Mouse (Mus musculus) ovary, postnatal 14 days (tissue): ENCODE measurements around the gene Nkiras1.
A peak's percentile ranks its signal among the peaks of the same experiment; 100 is the strongest.

Experiments
- DNase-seq: peaks from one replicate; pipeline ENCODE4 v3.0.0; 2022; ENCODE audit warnings: low spot score

The Nkiras1 gene

GRCm38 (mm10) chr14:18274526-18274925, 3.6 kb downstream of the Nkiras1 start:
- DNase-seq, result no peak

DNA sequence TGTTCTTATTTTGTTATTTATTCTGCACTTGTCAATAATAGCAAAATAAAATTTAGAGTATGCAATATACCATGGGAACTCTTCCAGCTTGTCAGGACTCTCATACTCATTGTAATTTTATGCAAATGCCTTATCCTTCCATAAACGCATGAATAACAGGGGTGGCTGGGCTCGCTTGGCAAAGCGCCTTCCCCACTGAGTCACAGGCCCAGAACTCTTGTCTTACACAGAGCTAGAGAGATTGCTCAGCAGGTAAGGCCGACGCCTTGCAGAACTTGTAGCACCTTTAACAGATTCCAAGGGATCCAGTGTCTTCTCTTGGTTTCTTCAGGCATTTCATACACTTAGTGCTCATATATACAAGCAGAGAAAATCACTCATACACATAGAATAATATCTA, 9.4 kb downstream of the Nkiras1 start:
- no peak for DNase-seq

DNA sequence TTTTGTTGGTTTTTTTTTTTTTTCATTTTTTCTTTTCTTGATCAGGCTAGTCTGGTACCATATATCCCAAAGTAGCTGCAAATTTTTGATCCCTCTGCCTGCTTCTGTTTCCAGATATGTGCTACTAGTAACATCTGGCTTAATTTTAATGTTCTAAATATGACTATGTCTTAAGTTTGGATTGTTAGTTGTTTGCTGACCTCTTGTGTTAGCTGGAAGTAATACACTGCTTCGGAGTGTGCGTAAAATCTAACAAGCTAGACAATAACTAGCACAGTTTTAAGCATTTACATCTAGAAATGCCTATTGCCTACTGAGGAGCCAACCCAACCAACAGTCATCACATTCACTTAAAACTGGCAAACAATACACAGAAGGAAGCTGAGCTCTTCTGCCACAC, 13.6 kb downstream of the Nkiras1 start:
- no peak for DNase-seq

DNA sequence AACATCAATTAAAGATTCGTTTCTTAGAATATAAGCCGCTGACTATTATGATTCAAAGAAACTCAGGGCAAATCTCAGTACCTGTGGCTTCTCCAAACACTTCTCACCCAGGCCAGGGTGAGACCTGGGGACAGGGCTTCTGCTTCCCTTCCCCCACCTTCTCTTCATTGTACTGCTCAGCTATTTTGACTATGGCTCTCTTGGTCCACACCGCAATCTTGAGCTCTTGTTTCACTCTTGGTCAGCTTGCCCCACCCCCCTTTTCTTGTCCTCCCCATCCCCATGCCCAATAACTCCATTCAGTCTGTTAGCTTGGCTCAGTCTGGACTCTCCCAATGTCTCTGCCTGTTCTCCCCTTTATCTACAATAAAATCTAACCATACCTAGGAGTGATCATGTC, 14.5 kb downstream of the Nkiras1 start:
- no peak for DNase-seq

GRCm38 (mm10) chr14:18286441-18286840, 15.5 kb downstream of the Nkiras1 start:
- no peak for DNase-seq

DNA sequence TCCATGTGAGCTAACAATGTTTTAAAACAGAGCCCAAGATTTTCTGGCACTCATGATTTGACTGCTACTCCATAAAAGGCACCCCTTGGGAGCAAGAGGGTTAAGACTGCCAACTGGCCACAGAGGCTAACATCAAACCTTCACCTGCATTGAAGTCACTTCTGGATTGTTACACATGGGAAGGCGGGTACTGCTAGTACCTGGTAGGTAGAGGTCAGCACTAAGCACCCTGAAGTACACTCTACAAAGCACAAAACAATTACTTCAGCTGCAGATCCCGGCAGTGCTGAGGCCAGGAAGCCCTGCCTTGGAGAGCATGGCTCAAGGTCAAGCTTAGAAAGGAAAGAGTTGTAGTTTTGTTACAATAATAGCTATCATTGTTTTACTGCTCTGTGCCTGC, 16.5 kb downstream of the Nkiras1 start:
- DNase-seq, result no peak

DNA sequence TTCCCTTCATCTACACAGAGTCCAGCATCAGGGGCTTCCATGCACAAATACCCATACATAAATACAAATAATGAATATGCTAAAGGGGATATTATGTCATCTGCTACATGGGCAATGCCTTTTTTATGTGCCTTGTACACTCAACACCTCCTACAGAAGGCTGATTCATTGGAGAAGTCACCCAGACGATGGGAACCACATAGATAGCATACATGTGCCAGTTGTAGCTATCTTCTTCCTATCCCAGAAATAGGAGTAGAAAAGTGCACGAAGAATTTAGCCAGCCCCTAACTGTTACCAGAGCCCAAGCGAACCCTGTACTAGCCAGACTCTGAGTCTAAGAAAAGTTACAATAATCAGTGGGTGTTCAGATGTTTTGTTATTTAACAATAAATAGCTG, 21.2 kb downstream of the Nkiras1 start:
- no peak for DNase-seq

DNA sequence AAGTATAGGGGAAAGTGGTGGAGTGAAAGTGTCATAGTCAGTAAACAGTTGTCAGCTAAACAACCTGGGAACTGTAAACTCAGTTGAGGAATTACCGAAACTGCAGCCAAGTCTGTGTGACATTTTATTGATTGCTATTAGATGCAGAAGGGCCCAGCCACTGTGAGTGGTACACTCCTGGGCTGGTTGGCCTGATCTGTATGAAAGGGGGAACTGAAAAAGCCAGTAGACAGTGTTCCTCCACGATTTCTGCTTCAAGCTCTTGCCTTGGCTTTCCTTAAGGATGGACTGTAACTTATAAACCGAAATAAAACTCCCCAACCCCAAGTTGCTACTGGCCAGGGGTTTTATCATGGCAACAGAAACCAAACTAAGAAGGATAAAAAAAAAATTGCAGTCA, 21.6 kb downstream of the Nkiras1 start:
- no peak for DNase-seq

- no peak for DNase-seq
These were observed 26.5 kb downstream of the Nkiras1 start for GRCm38 (mm10) chr14:18297441-18297840.

- no peak for DNase-seq
These were observed 27.9 kb downstream of the Nkiras1 start for GRCm38 (mm10) chr14:18298874-18299273.

- no peak for DNase-seq
These were observed 29.7 kb downstream of the Nkiras1 start for GRCm38 (mm10) chr14:18300676-18301075.

GRCm38 (mm10) chr14:18301591-18301990, 30.7 kb downstream of the Nkiras1 start:
- no peak for DNase-seq

GRCm38 (mm10) chr14:18302750-18303149, 31.8 kb downstream of the Nkiras1 start:
- DNase-seq, result no peak

DNA sequence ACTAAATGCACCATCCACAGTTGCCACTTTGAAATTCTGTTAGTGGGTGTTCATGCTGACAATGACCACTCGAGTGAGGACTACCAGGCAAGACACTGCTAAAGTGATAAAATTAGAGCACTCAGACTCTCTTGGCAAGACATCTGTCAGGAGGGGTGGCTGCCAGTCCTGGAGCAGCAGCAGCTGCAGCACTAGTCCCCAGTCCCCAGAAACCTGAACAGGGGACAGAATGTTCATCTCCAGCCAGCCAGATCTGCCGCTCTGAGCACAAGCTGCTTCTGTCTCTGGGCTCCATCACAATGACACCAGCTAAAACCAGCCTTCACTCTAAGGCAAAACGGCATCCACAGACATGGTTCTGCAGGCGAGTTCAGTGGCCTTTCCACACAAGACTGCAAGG, 32.3 kb downstream of the Nkiras1 start:
- no peak for DNase-seq

DNA sequence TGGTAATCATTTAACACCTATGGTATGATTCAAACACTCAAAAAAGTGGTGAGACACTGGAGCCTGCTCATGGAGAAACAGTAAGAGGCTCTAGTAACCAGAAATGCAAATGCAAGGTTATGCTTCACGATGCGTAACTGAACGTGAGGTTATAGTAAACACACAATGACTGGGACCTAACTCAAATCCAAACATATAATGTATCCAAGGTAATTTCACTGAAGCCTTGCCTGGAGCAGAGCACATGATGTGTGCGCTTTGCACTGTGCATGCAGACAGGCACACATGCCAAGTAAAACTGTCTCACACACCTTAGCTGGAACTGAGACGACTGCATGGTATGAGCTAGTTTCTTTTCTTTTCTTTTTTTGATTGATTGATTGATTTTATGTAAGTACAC, 33.2 kb downstream of the Nkiras1 start:
- no peak for DNase-seq

DNA sequence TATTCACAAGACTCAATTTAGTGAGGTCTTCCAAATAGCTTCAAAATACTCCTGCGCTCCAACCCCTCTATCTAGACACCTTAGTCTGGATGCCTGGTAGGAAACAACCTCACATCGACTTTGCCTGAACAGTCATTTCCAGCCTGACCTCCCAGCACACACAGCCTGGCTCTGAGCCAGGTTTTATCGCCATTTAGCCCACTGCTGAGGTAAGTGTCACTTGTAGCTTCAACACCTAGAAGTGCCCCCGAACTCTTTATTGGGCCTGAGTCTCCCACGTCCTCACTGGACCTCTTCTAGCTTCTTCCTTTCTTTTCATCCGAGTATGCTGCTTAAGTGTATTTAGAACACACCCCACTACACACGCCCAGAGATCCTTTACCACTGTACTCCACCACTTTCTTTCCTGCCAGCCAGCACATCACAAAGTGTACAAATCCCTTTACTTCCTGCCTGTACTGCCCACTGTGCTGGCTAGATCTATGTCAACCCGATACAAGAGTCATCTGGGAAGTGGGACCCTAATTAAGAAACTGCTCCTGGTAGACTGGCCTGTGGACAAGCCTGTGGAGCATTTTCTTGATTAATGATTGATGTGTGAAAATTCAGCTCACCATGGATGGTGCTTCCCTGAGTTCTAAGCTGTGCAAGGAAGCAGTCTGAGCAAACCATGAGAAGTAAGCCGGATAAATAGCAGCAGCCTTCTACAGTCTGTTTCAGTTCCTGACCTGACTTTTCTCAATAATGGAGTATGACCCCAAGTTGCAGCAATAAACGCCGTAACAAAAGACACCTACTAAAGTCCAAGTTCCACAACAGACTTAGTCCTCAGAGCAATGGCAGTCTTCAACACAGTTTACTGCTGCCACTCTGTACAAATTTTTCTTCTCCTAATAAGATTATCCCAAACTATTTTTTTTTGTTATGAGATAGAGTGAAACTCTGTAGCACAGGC, 46.8 kb downstream of the Nkiras1 start:
- DNase-seq, result no peak

DNA sequence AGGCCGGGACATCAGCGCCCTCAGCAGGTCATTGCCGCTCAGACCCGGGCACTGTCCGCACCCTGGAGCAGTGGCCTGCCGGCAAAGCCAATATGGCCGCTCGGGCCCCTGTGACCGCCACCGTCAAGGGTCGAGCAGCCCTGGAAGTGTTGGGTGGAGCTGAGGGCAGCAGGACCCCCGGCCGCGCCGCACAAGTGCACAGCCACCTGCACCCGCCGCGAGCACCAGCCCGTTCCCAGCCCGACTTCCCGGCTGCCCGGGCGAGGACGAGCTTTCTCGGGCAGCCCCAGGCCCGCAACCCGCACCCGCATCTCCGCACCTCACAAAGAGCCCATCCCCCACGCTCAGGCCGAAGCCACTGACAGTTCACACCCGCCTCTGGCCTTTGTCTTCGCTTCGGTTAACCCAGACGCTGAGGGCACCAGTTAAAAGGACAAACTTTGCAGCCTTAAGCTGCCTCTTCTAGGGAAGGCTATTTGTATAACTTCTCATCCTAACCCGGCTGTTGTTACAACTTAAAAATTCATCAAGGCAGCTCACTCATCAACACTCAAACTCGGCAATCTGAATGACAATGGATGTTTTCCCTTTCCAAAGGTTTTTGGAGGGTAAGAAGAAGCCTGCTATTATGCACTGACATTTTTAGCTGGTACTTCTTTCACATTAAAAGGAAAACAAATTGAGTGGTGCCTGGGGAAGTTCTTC, 56.2 kb downstream of the Nkiras1 start:
- DNase-seq, result peak; percentile 4

GRCm38 (mm10) chr14:18330789-18331692, 60.1 kb downstream of the Nkiras1 start:
- peak; percentile 14 for DNase-seq

DNA sequence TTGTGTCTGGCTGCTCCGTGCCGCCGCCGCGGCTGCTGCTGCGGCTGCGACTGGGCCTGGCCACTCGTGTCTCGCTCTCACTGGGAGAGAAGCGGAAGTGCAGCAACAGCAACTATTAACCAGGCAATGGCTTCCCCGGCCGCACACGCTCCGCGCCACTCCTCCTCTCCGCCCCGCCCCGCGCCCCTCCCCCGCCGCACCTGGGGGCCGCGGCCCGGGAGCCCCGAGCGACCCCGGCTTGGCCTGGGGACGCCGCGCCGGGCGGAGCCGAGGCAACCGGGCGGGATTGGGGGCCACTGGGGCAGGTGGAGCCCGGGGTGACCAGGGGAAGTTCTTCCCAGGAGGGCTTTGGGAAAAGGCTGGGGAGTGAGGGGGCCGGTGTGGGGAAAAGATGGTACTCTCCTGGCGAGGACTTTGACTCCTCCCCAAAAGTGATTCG, 60.8 kb downstream of the Nkiras1 start, which contains the start of gene Ube2e1:
TSS of gene Ube2e1 (minus strand) at position 167 of the 439 bp plus-strand sequence.
- peak; percentile 58 for DNase-seq
